Mouse (Mus musculus) liver, embryonic 15.5 days (tissue): ENCODE measurements around the gene Skint10. TPM values are rescaled to one million over a fixed set of nuclear protein-coding genes. Genes with fewer than 3 reads are reported as not detected.

Source experiments
- ATAC-seq: fragments of 200-750 bp; cut with Nextera tagmentation; 2 replicates; pipeline ENCODE4 v1.8.0; 2017; ENCODE audit warnings: moderate number of reproducible peaks, mild to moderate bottlenecking, moderate library complexity; ENCODE audit not compliant: insufficient read depth
- H3K27ac ChIP-seq: fragments of 300-500 bp; sonication (generic); replicated peaks from 2 replicates; pipeline ENCODE4 v1.5.1; 2015; ENCODE audit warnings: mild to moderate bottlenecking, inconsistent platforms
- H3K27me3 ChIP-seq: fragments of 300-500 bp; sonication (generic); 2 replicates; pipeline ENCODE4 v1.6.1; 2015; ENCODE audit warnings: mild to moderate bottlenecking, inconsistent platforms
- H3K36me3 ChIP-seq: fragments of 300-500 bp; sonication (generic); replicated peaks from 2 replicates; pipeline ENCODE4 v1.6.1; 2015; ENCODE audit warnings: moderate library complexity, mild to moderate bottlenecking, inconsistent platforms
- H3K4me1 ChIP-seq: fragments of 300-500 bp; sonication (generic); replicated peaks from 2 replicates; pipeline ENCODE4 v1.6.1; 2015; ENCODE audit warnings: inconsistent platforms
- H3K4me2 ChIP-seq: fragments of 300-500 bp; sonication (generic); 2 replicates; pipeline ENCODE4 v1.6.1; 2015; ENCODE audit warnings: moderate library complexity, mild to moderate bottlenecking, inconsistent platforms
- H3K4me3 ChIP-seq: fragments of 300-500 bp; sonication (generic); replicated peaks from 2 replicates; pipeline ENCODE4 v1.5.1; 2015; ENCODE audit warnings: mild to moderate bottlenecking, inconsistent platforms
- H3K9ac ChIP-seq: fragments of 300-500 bp; sonication (generic); 2 replicates; pipeline ENCODE4 v1.6.1; 2015; ENCODE audit warnings: moderate library complexity, mild to moderate bottlenecking, inconsistent platforms
- H3K9me3 ChIP-seq: fragments of 300-500 bp; sonication (generic); replicated peaks from 2 replicates; pipeline ENCODE4 v1.6.1; 2016; ENCODE audit warnings: inconsistent platforms
- WGBS: fragments of 180-500 bp; shearing (Covaris S2); methylation state at CpG from one replicate; pipeline ENCODE4 v1.1.7; 2015; ENCODE audit warnings: mixed read lengths; ENCODE audit not compliant: insufficient replicate concordance; 5-methylcytosine and 5-hydroxymethylcytosine counted together
- polyA plus RNA-seq: library from polyadenylated mRNA; unstranded; fragments of >200 nt; fragmentation: Nextera tagmentation; extraction: Ambion mirVana; gene quantifications from 2 replicates; pipeline ENCODE4 v1.2.1, GENCODE M21; 2015

The Skint10 gene
- polyA plus RNA-seq, result not detected in 2 replicates

DNA sequence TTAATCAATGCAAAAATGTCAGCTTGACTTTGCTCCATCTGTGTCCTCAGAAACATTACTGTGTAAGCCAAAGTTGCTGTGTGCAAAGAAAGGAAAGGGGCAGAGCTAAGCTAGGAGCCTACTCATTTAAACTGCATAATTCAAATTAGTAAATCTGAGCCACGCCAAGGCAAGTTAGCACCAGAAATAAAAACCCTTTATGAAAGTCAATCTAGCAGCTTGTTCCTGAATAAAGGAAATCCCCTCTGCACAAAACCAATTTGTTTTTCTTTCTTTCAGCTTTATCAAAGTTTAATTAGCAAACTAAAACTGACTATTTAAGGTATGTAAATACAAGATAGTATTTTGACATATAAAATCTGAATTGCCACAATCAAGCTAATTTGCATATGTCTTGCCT lies at the start of gene Skint10:
Gene Skint10 (minus strand): TSS at position 101 of the 400 bp plus-strand sequence.
- 46% methylated on average over 1 of the region's 1 CpGs for WGBS
- Histone ChIP-seq H3K36me3 (no peaks in the 10 kb centered on the region), H3K4me3 (no peak within 1 kb of the TSS), H3K27ac (no peak within 1 kb of the TSS), H3K9me3 (no peaks in the 10 kb centered on the region), H3K4me1 (no peaks in the 10 kb centered on the region), H3K9ac (no peak within 1 kb of the TSS), H3K27me3 (no peaks in the 10 kb centered on the region), H3K4me2 (no peak within 1 kb of the TSS)
- ATAC-seq, result no peak

DNA sequence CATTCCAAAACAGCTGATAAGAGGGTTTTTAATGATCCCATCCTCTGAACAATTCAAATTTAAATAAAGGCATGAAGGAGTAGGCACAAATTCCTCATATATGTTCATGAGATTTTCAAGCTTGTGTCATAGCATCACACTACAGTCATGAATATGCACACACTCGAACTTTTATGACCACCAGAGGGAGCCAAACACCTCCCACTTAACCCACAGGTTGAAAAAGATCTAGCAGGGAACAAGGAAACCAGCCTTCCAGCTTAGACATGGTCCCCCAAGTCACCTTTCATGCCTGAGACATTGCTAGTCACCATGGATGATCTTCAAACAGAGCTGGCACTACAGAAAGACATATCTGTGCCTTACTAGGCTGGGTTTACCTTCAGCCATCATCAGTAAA lies 16.0 kb upstream of the Skint10 start:
- Histone ChIP-seq H3K27me3 (no peaks in the 10 kb centered on the region), H3K4me3 (no peak overlapping the region), H3K36me3 (no peaks in the 10 kb centered on the region), H3K9ac (no peak overlapping the region), H3K4me1 (no peaks in the 10 kb centered on the region), H3K27ac (no peak overlapping the region), H3K9me3 (no peaks in the 10 kb centered on the region), H3K4me2 (no peak overlapping the region)
- 0% methylated on average over 1 of the region's 1 CpGs for WGBS
- ATAC-seq, result no peak

Other genes with a start within 250 kb of the Skint10 start
- gene Skint2, start 217.7 kb downstream of the Skint10 start, polyA plus RNA-seq, result not detected in 2 replicates